Mouse (Mus musculus) adrenal gland, postnatal 10 days (tissue): ENCODE results near the gene Wdr54. TPM values are rescaled to one million over a fixed set of nuclear protein-coding genes. Genes with fewer than 3 reads are reported as not detected.

Experiments
- DNase-seq: peaks from one replicate; pipeline ENCODE4 v3.0.0; 2021; ENCODE audit warnings: mixed read lengths
- long read RNA-seq, 2 experiments: library from polyadenylated mRNA; stranded (forward); transcript quantifications; one replicate each; pipeline ENCODE4 v2.0.0; 2021
- total RNA-seq, 2 experiments: library from RNA; stranded (reverse); gene quantifications; 2 replicates each; pipeline ENCODE4 v1.2.3; 2021

Wdr54 gene
- 1 to 10 TPM; 2.0 to 2.2 TPM for total RNA-seq
- long read RNA-seq, experiment 1, partial matches to known transcripts = 0 of 4 reads
- long read RNA-seq, experiment 1, other reads (novel, unspliced or antisense) = 4 of 4 reads
- long read RNA-seq, experiment 2 = 0 reads

DNA sequence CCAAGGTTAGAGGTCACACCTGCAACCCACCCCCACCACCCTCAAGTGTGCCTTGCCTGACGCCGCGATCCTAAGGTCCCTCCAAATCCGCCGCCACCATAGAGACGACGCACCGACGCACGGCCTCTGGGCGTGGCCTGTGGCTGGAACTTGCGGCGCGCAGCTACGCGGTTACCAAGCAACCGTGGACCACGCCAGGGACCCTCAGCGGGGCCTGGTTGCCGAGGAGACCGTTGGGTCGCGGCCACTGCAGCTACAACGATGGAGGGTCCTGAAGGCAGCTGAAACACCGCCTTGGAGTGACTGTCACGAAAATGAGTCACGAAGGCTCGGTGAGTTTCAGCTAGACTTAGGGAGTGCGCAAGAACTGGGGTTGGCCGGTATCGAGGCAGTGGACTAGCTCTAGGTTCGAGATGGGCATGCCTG, at the start of gene Wdr54, which contains the start of gene 1700003E16Rik:
Gene Wdr54 (minus strand): TSS at position 139 of the 426 bp plus-strand sequence.
Gene 1700003E16Rik (plus strand): TSS at position 146 of the 426 bp plus-strand sequence.
- peak; percentile 73 for DNase-seq

DNA sequence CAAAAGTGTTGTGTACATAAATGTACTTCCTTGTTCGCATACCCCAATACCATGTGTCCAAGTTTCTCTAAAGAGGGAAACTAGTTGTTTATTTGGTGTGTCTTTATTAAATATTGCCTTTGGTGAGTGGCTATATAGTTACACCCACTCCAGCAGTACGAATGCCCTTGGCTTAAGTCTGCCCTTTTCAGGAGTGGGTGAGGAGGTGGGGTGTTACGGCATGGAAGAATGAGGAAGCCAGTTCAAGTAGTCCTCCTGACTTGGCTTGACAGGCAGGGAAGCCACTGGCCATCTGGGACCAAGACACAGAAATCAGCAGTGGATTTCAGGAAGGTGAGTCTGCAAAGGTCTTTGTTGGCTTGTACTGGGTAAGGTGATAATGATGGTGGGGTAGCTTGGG, 49.7 kb upstream of the Wdr54 start:
- DNase-seq = no peak

DNA sequence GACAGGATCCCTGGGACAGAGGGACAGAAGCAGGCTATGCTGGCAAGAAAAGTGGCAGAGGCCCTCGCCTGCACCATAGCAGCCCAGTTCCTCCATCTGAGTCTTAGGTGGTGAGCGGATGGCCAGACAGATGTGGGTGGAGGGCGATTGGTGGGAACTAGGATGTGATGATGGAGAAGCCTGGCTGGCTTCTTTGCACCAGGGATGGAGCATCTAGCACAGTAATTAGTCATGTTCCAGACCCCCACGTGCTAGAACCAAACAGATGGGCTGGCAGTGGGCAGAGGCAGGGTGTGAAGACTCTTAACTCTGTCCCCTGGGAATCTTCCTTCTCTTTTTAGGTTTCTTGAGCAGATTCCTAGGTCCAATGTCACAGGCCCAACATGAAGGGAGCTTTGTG, 47.1 kb upstream of the Wdr54 start:
- no peak for DNase-seq

DNA sequence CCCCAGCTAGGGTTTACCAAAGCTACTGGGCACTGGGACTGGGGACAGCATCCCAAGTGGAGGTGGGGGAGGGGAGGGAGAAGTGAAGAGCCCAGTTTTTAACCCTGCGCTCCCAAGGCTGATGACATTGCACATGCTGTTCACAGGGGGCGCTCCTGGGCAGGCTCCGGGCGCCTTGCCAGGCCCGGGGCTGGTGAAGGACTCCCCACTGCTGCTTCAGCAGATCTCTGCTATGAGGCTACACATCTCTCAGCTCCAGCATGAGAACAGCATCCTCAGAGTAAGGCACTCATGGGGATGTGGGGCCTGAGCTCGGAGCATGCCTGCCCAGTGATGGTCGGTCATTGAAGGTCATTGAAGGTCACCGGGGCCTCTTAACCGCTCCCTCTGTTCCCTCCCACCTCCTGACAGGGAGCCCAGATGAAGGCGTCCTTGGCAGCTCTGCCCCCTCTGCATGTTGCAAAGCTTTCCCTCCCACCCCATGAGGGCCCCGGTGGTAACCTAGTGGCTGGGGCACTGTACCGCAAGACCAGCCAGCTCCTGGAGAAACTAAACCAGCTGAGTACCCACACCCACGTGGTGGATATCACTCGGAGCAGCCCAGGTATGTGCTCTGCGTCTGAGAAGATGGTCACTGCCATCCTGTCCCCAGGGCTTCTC, 41.3 kb upstream of the Wdr54 start:
- peak; percentile 86 for DNase-seq

DNA sequence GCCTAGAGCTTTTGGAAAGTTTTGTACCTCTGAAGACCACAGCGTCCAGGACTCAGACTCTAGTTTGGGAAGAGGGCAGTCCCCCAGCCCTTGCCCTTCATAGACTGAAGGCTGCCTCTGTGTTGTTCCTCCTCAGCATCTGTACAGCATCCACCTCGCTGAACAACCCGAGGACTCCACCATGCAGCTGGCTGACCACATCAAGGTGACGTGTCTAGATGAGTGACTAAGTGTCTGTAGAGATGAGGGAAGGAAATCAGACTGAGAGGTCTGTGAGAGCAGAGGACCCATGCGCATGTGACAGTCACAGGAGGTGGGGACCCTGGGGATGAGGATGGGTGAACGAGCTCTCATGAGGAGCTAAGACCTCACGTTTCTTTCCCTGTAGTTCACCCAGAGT, 37.4 kb upstream of the Wdr54 start:
- no peak for DNase-seq

DNA sequence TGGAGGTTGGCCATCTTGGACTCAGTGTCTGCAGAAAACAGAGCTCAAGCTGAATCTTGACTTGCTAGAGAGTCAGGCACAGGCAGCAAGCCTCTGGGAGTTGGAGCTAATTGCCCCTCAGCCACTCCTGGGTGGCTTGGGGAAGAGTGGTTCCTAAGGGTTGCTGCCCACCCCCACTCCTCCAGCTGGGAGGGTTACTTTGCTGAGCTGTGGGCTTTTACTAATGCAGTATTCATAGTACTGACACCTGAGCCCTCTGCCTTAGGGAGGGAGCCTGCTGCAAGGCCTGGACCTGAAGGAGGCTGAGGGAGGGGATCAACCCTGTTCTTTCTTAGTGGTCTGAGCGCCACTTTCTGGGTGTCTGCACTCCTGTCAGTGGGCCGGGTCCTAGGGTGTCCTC, 30.7 kb upstream of the Wdr54 start:
- no peak for DNase-seq

DNA sequence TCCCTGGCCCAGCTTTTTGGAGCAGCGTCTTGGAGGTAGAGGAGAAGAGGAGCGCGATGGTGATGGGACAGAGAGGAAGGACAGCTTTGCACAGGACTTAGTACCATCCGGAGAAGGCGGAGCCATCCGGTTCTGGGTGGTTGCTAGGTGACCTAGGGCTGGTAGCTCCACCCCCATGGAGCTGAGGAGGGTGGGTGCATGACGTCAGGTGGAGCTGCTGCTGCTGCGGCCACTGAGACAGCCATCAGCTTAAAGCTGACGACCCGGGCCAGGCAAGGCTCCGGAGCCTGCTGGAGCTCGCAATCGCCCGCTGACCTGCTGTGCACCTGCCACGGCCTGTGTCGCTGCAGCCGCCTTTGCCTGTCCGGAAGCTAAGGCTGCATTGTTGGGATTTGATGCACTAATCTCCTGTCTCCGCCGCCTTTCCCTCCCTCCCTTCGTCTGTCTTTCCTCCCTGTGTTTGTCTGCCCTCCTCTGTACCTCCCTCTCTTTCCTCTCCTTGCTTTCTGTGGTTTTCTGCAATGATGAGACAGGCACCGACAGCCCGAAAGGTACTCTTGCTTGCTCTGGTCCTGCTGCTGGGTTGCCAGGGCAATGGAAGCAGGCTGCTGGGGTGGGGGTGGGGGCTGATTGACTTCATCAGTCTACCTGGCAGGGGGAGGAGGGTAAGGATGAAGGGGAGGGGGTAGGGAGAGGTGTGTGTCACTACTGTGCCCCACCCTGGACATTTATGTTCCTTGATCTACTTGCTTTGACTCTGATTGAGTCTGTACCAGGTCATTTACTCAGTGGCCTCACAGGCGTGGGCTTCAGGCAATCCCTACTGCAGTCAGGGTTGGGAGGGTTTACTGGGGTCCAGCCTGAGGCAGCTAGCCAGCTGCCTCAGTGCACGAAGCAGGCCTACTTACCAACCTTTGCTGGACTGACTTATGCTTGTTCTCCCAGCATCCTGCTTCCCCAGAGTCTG, 30.0 kb upstream of the Wdr54 start:
- peak; percentile 66 for DNase-seq

DNA sequence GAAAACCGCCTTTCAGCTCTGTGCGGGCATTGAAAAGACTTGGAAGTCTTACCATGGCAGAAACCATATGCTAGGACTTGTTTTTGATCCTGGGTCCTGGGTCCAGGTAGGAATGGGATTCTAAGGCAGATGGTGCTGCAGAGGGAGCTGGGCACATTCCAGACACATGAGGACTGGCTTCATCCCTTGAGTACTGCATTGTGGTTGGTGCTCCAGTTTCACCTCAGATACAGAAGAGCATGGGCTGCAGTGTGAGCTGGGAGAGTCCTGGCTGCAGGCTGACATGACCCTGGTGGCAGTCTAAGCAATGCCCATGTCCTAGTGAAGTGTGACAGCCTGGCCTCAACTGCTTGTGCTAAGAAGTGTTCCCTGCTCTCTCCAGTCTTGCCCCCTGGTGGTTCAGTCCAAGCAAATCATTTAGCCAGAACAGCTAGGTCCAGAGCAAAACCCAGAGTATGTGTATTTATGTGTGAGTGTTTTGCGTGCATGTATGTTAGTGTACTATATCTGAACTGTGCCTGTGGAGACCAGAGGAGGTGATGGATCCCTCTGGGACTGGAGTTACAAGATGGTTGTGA, 28.8 kb upstream of the Wdr54 start:
- no peak for DNase-seq

DNA sequence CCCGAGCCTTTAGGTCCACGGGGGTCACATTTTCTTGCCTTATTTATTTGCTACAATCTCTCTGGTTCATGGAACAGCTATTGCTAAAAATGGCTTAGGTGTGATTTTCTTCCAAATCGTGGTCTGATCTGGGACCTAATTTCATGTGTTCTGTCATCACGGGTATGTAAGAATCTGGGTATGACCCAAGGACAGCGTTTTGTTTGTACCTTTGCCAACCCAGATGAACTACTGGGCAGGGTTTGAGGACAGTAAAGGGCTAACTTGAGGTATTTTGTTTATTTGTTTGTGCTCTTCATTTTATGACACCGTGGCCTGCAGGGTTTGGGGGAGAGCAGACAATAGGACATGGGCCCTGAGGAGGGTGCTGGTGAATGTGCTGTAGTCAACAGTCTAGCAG, 24.4 kb upstream of the Wdr54 start:
- peak; percentile 29 for DNase-seq

DNA sequence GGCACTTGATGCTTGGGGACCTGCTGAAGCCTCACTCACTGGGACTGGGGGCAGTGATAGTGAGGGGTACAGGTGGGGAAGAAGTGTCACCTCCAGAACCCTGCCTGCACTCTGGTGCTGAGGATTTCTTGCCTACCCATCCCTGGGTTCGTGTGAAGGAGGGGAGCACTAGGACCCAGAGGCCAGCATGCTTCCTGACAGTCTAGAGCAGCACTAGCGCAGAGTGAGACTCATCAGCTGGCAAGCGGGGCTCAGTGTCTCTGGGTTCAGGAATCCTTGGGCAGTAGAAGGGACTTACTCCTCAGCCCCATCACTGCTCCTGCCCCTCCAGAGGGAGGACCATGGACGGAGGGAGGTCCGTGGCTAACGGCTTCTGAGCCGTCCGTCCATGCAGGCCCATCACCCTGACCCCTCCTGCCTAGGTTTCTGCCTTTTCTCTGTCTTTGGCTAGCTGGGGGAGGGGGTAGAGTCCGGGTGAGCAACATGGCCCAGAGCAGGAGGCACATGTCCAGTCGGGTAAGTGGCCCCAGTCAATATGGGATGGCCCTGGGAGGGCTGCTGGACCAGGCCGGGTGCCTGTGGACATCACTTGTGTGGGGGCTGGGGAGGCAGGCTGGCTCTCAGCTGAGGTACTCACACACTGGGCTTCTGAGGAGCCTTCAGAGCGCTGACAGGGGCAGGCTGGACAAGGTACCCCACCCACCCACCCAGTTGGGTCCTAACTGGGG, 23.4 kb upstream of the Wdr54 start:
- peak; percentile 63 for DNase-seq

DNA sequence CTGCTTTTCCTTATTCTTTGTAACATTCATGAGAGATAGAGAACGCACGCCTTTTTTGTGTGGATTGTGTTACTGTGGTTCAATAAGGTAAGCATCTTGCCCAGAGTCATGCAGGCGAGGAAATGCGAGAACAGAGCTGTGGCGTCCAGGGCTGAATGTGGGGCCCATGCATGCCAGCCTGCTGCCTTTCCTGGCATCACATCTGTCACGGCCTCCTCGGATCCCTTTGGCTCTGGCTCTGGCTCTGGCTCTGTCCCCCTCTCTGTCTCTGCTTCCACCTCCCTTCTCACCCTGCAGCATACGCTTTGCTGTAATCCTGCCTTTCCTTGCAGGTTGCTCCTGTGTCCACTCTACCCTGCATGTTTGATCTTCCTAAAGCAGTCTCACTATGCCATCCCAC, 19.8 kb upstream of the Wdr54 start:
- no peak for DNase-seq

DNA sequence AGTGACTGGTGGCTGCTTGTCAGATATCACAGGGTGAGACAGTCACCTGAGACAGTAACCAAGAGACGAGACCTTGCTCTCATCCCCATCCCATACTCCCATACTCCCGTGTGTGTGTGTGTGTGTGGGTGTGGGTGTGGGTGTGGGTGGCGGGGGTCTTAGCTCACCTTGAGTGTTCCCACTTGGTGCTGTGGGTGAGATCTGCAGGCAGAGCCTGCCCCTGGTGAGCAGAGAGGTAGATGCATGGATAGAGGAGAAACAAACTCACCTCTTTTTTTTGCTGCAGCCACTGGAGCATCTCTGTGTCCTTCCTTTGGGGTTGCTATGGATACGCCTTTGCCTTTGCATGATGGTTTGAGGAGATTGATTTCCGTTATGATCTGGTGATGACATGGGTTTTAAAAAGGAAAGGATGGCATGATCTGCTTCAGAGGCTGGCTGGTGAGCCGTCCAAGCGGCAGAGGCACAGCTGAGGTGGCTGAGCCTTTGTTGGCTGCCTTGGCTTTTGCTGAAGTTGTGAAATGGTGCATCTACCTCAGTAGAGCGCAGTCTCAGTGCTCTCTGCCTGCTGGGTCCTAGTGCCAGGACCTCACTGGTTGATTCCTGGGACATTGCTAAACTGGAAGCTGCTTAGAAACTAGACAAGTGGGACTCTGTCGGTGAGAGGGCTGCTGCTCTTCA, 16.2 kb upstream of the Wdr54 start:
- no peak for DNase-seq

DNA sequence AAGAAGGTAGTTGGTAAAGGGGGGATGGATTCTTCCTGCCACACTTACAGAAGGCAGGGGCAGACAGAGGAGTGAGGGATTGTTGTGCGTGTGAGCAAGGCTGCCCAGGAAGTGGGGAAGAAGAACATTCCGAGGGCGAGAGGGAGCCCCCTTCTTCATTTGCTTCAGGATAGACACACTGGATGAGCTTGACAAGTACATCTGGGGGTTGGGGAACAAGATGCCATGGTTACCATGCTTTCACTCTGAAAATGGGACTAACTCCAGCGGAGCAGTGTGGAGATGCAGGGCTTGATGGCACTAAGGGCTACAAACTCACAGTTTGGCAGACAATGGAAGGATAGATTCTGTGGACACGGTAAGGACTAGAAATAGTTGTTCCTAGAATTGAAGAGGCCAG, 14.9 kb upstream of the Wdr54 start:
- no peak for DNase-seq

DNA sequence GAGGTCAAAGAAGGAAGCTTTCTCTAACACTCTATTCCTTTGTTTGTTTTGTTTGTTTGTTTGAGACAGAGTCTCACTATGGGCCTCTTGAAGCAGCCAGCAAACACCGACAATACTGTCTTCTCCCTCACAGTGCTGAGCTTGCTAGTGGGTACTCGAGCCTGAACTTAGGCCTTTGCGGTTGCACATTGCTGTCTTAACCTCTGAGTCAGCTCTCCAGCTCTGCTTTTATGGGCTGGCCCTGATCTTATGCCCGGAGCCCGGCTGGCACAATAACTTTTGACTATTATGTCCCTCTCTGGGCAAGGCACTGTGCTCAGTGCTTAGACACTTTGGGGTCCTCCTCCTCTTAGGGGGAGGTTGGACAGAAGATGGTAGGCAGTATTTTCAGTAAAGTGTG, 13.7 kb upstream of the Wdr54 start:
- DNase-seq = no peak

DNA sequence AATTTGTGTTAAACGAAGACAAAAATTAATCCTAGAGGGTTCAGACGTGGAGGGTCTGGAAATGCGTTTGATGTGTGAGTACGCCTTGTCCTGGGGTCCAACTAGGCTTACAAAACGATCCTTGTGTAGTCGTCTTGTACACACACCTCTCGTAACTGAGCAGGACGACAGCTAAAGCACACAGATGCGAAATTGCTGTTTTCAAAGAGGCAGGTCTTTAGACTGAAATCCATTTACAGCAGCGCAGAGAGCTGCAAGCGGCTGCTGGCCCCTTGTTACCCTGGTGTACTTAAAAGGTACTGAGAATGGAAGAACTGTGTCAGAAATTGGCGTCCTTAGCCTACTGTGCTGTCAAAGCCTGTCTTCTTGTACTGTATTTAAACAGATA, 10.0 kb upstream of the Wdr54 start:
- no peak for DNase-seq

DNA sequence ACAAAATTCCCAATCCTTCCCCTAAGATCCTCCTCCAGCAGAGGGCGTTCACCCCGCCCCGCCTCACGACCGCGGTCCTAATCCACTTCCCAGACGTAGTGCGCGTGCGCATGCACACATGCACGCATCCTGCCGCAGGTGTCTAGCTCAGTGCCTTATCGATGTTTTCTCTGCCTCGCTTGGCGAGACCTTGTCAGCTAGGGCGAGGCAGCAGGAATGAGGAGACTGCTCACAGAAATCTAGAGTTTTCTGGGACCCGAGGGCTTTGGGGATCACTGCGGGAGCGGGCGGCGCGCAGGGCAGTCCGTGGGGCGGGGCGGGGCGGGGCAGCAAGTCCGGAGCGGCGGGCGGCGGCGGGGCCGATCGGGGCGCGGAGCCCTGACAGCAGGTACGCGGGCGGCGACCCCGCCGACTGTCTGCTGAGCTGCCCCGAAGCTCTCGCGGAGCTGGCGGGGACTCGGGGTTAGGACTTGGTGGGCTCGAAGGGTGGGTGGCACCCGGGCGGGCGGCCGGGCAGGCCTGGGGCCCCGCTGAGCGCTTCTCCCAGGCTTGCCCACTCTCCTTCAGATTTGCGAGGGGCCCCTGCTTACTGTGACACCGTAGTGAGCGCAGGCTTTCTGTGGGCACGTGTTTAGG, 9.5 kb upstream of the Wdr54 start, which contains the start of gene Dctn1:
Gene Dctn1 (plus strand): TSS at position 314 of the 636 bp plus-strand sequence.
- peak; percentile 94 for DNase-seq

DNA sequence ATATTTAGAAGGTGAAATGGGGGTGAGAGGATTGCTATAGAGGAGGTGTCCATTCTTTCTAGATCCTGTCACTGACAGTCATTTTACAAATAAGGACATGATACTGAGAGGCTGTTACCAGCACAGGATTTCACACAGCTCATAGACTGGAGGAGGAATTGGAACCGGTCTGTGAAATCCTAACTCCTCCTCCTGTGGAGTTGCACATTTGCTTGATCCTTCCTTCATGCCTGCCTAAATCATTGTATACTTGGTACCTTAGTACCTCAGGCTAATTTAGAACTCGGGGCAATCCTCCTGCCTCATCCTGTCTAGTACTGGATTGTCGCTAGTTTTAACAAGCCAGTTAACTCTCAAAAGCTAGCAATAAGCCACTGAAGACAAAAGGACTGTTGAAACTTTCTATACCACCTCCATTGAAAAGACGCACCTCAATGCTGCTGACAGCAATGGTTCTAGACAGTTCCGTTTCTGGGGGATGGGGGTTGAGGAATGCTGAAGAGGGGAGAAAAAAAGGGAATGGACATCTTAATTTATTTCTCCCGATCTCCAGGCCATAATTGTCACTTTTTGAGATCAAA, 8.9 kb upstream of the Wdr54 start:
- no peak for DNase-seq

DNA sequence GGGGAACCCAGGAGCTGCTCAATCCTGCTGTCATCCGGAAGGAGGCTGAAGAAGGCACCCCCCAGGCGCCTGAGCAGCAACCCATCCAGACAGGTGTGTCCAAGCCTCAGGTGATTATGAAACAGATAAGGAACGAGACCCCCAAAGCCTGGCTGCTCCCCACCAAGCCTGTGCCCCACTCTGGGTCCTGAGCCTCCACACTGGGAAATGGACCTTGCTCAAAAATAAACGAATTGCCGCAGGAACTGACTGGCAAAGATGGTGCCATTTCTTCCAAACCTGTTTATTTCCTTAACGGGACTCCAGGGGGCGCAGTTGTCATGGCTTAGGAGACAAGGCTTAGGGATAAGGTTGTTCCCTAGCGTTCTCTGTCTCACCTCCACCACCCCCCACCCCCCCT, 6.5 kb upstream of the Wdr54 start:
- peak; percentile 78 for DNase-seq

DNA sequence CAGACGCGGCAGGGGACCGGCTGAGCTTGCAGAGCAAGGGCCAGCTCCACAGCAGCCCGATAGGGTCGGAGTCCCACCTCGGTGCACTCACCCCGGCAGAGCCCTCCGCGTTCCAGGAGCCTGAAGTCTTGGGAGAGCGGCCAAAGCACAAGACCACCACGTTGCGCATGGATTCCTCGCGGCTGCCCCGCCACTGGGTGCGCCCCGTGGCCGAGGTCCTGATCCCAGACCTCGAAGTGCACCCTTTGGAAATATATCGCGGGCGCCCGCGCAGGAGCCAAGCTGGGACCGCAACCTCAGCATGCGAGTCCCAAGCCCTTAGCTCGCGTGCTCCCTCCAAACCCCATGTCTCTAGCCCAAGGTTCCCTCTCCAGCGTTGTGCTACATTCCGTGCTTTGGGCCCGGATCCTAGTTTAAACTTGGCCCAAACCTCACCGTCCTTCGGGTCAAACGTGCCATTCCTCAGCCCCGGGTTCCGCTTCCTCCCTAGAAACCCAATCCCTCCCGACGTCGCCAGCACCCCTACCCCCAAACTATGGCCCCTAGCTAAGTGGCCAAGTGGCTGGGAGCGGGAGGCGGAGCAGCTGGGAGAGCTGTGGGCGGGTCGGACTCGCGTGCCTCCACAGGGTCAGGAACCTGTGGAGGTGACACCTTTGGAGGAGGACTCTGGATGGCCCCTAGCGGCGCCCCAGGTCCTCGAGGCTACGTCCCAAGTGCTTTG, 5.9 kb upstream of the Wdr54 start:
- peak; percentile 67 for DNase-seq

DNA sequence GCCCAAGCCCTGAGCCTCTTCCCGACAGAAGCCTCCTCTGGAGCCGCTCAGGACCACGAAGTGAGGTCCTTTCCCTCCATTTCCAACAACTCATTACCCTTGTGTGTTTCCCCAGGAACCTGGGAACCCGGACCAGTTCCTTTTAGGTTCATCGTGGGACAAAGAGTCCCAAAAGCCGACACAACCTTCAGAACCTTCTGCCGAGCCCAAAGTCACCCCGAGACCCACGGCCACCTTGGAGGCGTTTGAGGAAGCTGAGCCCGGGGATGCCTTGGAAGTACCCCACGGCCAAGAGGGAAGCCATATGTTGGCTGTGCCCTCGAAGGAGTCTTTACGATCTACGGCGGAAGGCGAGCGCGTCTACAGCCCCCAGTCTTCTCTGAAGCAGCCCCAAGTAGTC, 5.2 kb upstream of the Wdr54 start:
- DNase-seq = no peak
